In genomic region chr6:124430379-124430778, GRCm38 (mm10) we compare ENCODE assay signal across 22 mouse cellular contexts. TPM values are rescaled to one million over a fixed set of nuclear protein-coding genes. Genes with fewer than 3 reads are reported as not detected.
DNase-seq lines count a peak whose midpoint lies in the region; ATAC-seq and TF ChIP-seq lines count a peak whose summit lies in the region.
"Had no signal": no experiment of that assay in that cellular context is flagged by ENCODE, and none has a peak within 500 bp of the region (broad histone marks: within the 10 kb centered on the region; RNA-seq: fewer than 3 reads in every experiment).

No protein-coding gene starts in this region.

- H3K9me3 ChIP-seq in forebrain, embryonic 11.5 days (ENCODE audit: control insufficient read depth, low read length), result no peaks in the 10 kb centered on the region
- H3K9me3 ChIP-seq in forebrain, embryonic 13.5 days (replicated peaks), result no peaks in the 10 kb centered on the region
- no peaks in the 10 kb centered on the region for H3K9me3 ChIP-seq in neural tube, embryonic 13.5 days
- no peaks in the 10 kb centered on the region for H3K9me3 ChIP-seq in hindbrain, postnatal 0 days (ENCODE audit: low read length)
- no peaks in the 10 kb centered on the region for H3K9me3 ChIP-seq in stomach, postnatal 0 days (ENCODE audit: control insufficient read depth, low read length)
- H3K9me3 ChIP-seq: embryonic facial prominence, embryonic 15.5 days; limb, embryonic 10.5 days; liver, embryonic 15.5 days; lung, embryonic 15.5 days had no signal

- H3K9ac ChIP-seq in forebrain, embryonic 11.5 days (ENCODE audit: low read length), result no peak overlapping the region
- H3K9ac ChIP-seq in forebrain, embryonic 13.5 days, result no peak overlapping the region
- no peak overlapping the region for H3K9ac ChIP-seq in neural tube, embryonic 13.5 days
- no peak overlapping the region for H3K9ac ChIP-seq in hindbrain, postnatal 0 days (replicated peaks; ENCODE audit: low read length)
- no peak overlapping the region for H3K9ac ChIP-seq in stomach, postnatal 0 days (ENCODE audit: low read length)
- H3K9ac ChIP-seq: embryonic facial prominence, embryonic 15.5 days; liver, embryonic 15.5 days; lung, embryonic 15.5 days had no signal

- H3K4me2 ChIP-seq in forebrain, embryonic 11.5 days (ENCODE audit: low read depth, low read length, severe bottlenecking), result no peak overlapping the region
- H3K4me2 ChIP-seq in forebrain, embryonic 13.5 days, result no peak overlapping the region
- no peak overlapping the region for H3K4me2 ChIP-seq in neural tube, embryonic 13.5 days
- H3K4me2 ChIP-seq in hindbrain, postnatal 0 days (ENCODE audit: low read depth, low read length), result no peak overlapping the region
- H3K4me2 ChIP-seq in stomach, postnatal 0 days (replicated peaks; ENCODE audit: low read depth), result no peak overlapping the region
- H3K4me2 ChIP-seq: embryonic facial prominence, embryonic 15.5 days; liver, embryonic 15.5 days; lung, embryonic 15.5 days had no signal

- H3K36me3 ChIP-seq in forebrain, embryonic 11.5 days (ENCODE audit: control insufficient read depth, insufficient read depth, low read length), result no peaks in the 10 kb centered on the region
- H3K36me3 ChIP-seq in forebrain, embryonic 13.5 days (ENCODE audit: poor library complexity, severe bottlenecking), result peaks cover 13% of the 10 kb centered on the region; the same call in 1 of the 2 replicates
- H3K36me3 ChIP-seq in neural tube, embryonic 13.5 days, result peaks cover 35% of the 10 kb centered on the region
- peaks cover 9% of the 10 kb centered on the region for H3K36me3 ChIP-seq in hindbrain, postnatal 0 days (ENCODE audit: insufficient read depth, low read length)
- H3K36me3 ChIP-seq in stomach, postnatal 0 days (ENCODE audit: control insufficient read depth, insufficient read depth, low read length), result no peaks in the 10 kb centered on the region
- H3K36me3 ChIP-seq: embryonic facial prominence, embryonic 15.5 days; limb, embryonic 10.5 days; liver, embryonic 15.5 days; lung, embryonic 15.5 days had no signal

- peak; percentile 28 for ATAC-seq in forebrain, embryonic 11.5 days (replicated peaks; ENCODE audit: low FRiP score)
- no peak for ATAC-seq in forebrain, embryonic 13.5 days
- ATAC-seq in neural tube, embryonic 13.5 days (ENCODE audit: low read depth), result 0 out of 2 replicates have a peak, but pooled peaks have one; percentile 24
- peak; percentile 16; the same call in 1 of the 2 replicates for ATAC-seq in hindbrain, postnatal 0 days
- no peak for ATAC-seq in stomach, postnatal 0 days (ENCODE audit: low FRiP score, low TSS enrichment)
- ATAC-seq: activated CD4-positive, CD25-positive, alpha-beta regulatory T cell, adult 4 months had no signal

- peaks cover 4% of the 10 kb centered on the region; the same call in 1 of the 2 replicates for H3K4me1 ChIP-seq in forebrain, embryonic 11.5 days (replicated peaks; ENCODE audit: control insufficient read depth, insufficient read depth, low read length)
- H3K4me1 ChIP-seq in forebrain, embryonic 13.5 days, result peaks cover 10% of the 10 kb centered on the region
- peaks cover 27% of the 10 kb centered on the region for H3K4me1 ChIP-seq in neural tube, embryonic 13.5 days (replicated peaks)
- H3K4me1 ChIP-seq in hindbrain, postnatal 0 days (ENCODE audit: insufficient read depth, low read length), result 0 out of 2 replicates have a peak, but pooled peaks cover 3% of the 10 kb centered on the region
- no peaks in the 10 kb centered on the region for H3K4me1 ChIP-seq in stomach, postnatal 0 days (replicated peaks; ENCODE audit: control insufficient read depth, insufficient read depth)
- H3K4me1 ChIP-seq: lung, embryonic 15.5 days had no signal

- no peak for DNase-seq in forebrain, embryonic 11.5 days (ENCODE audit: low spot score)
- no peak for DNase-seq in neural tube, embryonic 10.5 days (ENCODE audit: extremely low spot score, low spot score)
- no peak for DNase-seq in hindbrain, postnatal 0 days (ENCODE audit: low spot score)
- no peak for DNase-seq in stomach, postnatal 0 days (ENCODE audit: low spot score)
- no peak for DNase-seq in right cerebral cortex, postnatal 14 days
- DNase-seq: adrenal gland, postnatal 10 days; cerebellum, adult 8-10 months; cerebellum, postnatal 36 days; gastrocnemius, postnatal 36 days; heart, postnatal 4 days; kidney, adult 8-10 months; kidney, postnatal 10 days; liver; lung, postnatal 36 days had no signal

- no peak for TF ChIP-seq CTCF in hindbrain, postnatal 0 days (IDR thresholded peaks at IDR 0.05; ENCODE audit: low read depth)
- no peak for TF ChIP-seq CTCF in stomach, postnatal 0 days (IDR thresholded peaks at IDR 0.05; ENCODE audit: low read depth)

- TF ChIP-seq EP300 in stomach, postnatal 0 days (optimal IDR thresholded peaks at IDR 0.05), result no peak

- H3K27me3 ChIP-seq in forebrain, embryonic 11.5 days (ENCODE audit: control insufficient read depth, insufficient read depth, low read length), result no peaks in the 10 kb centered on the region
- no peaks in the 10 kb centered on the region for H3K27me3 ChIP-seq in forebrain, embryonic 13.5 days
- no peaks in the 10 kb centered on the region for H3K27me3 ChIP-seq in neural tube, embryonic 13.5 days
- no peaks in the 10 kb centered on the region for H3K27me3 ChIP-seq in hindbrain, postnatal 0 days (ENCODE audit: insufficient read depth, low read length)
- H3K27me3 ChIP-seq in stomach, postnatal 0 days (ENCODE audit: control insufficient read depth, insufficient read depth, low read length), result no peaks in the 10 kb centered on the region
- H3K27me3 ChIP-seq: embryonic facial prominence, embryonic 15.5 days; liver, embryonic 15.5 days; lung, embryonic 15.5 days had no signal

- no peak overlapping the region for H3K4me3 ChIP-seq in forebrain, embryonic 11.5 days (ENCODE audit: low read depth, low read length)
- no peak overlapping the region for H3K4me3 ChIP-seq in forebrain, embryonic 13.5 days
- H3K4me3 ChIP-seq in neural tube, embryonic 13.5 days, result no peak overlapping the region
- no peak overlapping the region for H3K4me3 ChIP-seq in hindbrain, postnatal 0 days (ENCODE audit: low read length)
- no peak overlapping the region for H3K4me3 ChIP-seq in stomach, postnatal 0 days (ENCODE audit: low read depth, low read length)
- H3K4me3 ChIP-seq: embryonic facial prominence, embryonic 15.5 days; limb, embryonic 10.5 days; liver, embryonic 15.5 days; lung, embryonic 15.5 days; myocyte had no signal

- H3K27ac ChIP-seq in forebrain, embryonic 11.5 days (ENCODE audit: low read depth, low read length), result no peak overlapping the region
- no peak overlapping the region for H3K27ac ChIP-seq in forebrain, embryonic 13.5 days
- H3K27ac ChIP-seq in neural tube, embryonic 13.5 days (replicated peaks), result 0 out of 2 replicates have a peak overlapping the region, but pooled peaks have one; percentile 14
- H3K27ac ChIP-seq in hindbrain, postnatal 0 days, result no peak overlapping the region
- no peak overlapping the region for H3K27ac ChIP-seq in stomach, postnatal 0 days (replicated peaks)
- H3K27ac ChIP-seq: embryonic facial prominence, embryonic 15.5 days; limb, embryonic 10.5 days; liver, embryonic 15.5 days; lung, embryonic 15.5 days had no signal

- 75% methylated on average over 3 of the region's 3 CpGs for WGBS in forebrain, embryonic 11.5 days
- WGBS in forebrain, embryonic 13.5 days, result 66% methylated on average over 3 of the region's 3 CpGs
- WGBS in neural tube, embryonic 13.5 days, result 73% methylated on average over 3 of the region's 3 CpGs
- 64% methylated on average over 3 of the region's 3 CpGs for WGBS in hindbrain, postnatal 0 days
- 70% methylated on average over 3 of the region's 3 CpGs for WGBS in stomach, postnatal 0 days

RNA-seq across cellular contexts. Expression of gene Pex5, which starts 15.5 kb away (rescaled TPM):
- 46.9 and 49.9 TPM in 2 replicates for polyA plus RNA-seq in forebrain, embryonic 11.5 days (2014; fragmentation: Nextera tagmentation; extraction: Ambion mirVana)
- polyA plus RNA-seq in forebrain, embryonic 13.5 days (2015; fragmentation: Nextera tagmentation; extraction: Ambion mirVana), result 67.2 and 69.6 TPM in 2 replicates
- polyA plus RNA-seq in neural tube, embryonic 13.5 days (2015; fragmentation: Nextera tagmentation; extraction: Ambion mirVana), result 66.9 and 67.6 TPM in 2 replicates
- 74.4 and 80.8 TPM in 2 replicates for total RNA-seq in hindbrain, postnatal 0 days (2014; rRNA removed)
- 46.6 and 49.0 TPM in 2 replicates for polyA plus RNA-seq in hindbrain, postnatal 0 days (2015; fragmentation: Nextera tagmentation; extraction: Ambion mirVana)
- 18.6 and 19.9 TPM in 2 replicates for polyA plus RNA-seq in stomach, postnatal 0 days (2015; fragmentation: Nextera tagmentation; extraction: Ambion mirVana)

RNA-seq across cellular contexts. Expression of gene Clstn3, which starts 34.2 kb away (rescaled TPM):
- polyA plus RNA-seq in forebrain, embryonic 11.5 days (2014; fragmentation: Nextera tagmentation; extraction: Ambion mirVana), result 12.8 and 15.2 TPM in 2 replicates
- 29.2 and 38.0 TPM in 2 replicates for polyA plus RNA-seq in forebrain, embryonic 13.5 days (2015; fragmentation: Nextera tagmentation; extraction: Ambion mirVana)
- polyA plus RNA-seq in neural tube, embryonic 13.5 days (2015; fragmentation: Nextera tagmentation; extraction: Ambion mirVana), result 69.8 and 75.1 TPM in 2 replicates
- 338 and 342 TPM in 2 replicates for total RNA-seq in hindbrain, postnatal 0 days (2014; rRNA removed)
- 171 and 184 TPM in 2 replicates for polyA plus RNA-seq in hindbrain, postnatal 0 days (2015; fragmentation: Nextera tagmentation; extraction: Ambion mirVana)
- 1.2 and 1.5 TPM in 2 replicates for polyA plus RNA-seq in stomach, postnatal 0 days (2015; fragmentation: Nextera tagmentation; extraction: Ambion mirVana)
- polyA plus RNA-seq: activated CD4-positive, CD25-positive, alpha-beta regulatory T cell, adult 4 months had no signal

Comparison
In these comparisons a context has a peak if more than half of its experiments do, and no peak if none do; other contexts are left out.
1. ATAC-seq: peak in forebrain, embryonic 11.5 days (single experiment), neural tube, embryonic 13.5 days (single experiment) and hindbrain, postnatal 0 days (single experiment); none in forebrain, embryonic 13.5 days (single experiment) and stomach, postnatal 0 days (single experiment).